Mouse (Mus musculus): ENCODE data around the gene Bean1.

The Bean1 gene

DNA sequence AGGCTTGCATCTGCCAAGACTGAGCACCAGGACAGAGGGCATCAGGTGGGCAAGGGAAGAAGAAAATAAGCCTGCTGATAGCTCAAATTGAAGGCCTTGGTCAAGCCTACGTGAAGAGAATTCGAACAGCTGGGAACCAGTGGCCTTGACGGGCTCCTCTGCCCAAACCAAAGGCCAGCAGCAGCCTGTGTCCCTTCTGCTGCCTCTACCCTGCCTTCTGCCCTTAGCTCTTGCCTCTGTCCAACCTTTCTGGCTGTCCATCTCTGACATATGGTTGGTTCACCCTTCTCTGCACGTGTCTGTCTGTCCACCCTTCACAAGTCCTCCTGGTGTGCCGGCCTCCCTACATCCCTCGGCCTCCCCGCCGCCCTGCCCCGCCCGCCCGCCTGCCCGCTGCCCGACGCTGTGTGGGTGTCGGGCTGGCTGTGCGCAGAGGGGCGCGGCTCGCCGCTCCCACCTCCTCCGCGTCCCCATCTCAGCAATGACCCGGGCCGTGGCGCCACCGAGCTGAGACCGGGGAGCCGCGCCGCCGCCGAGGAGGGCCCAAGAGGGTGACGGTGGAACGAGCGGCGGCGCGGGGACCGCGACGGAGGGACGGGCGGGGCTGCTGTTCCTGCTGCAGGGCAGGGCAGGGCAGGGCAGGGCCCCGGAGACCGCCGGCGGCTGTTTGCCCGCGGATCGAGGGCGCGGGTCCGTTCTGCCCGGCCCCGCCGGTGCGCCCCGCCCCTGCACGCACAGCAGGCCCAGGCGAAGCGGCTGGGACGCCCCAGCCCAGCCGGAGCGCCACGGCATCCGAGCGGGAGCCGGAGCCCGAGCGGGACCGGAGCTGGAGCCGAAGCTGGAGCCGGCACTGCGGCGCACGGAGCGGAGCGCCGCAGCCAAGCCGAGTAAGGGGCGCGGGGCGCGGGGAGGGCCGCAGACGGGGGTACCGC, at the start of gene Bean1:
Bean1 (plus strand) TSS at position 325 of the 932 bp plus-strand sequence.
- no peak for DNase-seq (ENCODE audit: low spot score)

DNA sequence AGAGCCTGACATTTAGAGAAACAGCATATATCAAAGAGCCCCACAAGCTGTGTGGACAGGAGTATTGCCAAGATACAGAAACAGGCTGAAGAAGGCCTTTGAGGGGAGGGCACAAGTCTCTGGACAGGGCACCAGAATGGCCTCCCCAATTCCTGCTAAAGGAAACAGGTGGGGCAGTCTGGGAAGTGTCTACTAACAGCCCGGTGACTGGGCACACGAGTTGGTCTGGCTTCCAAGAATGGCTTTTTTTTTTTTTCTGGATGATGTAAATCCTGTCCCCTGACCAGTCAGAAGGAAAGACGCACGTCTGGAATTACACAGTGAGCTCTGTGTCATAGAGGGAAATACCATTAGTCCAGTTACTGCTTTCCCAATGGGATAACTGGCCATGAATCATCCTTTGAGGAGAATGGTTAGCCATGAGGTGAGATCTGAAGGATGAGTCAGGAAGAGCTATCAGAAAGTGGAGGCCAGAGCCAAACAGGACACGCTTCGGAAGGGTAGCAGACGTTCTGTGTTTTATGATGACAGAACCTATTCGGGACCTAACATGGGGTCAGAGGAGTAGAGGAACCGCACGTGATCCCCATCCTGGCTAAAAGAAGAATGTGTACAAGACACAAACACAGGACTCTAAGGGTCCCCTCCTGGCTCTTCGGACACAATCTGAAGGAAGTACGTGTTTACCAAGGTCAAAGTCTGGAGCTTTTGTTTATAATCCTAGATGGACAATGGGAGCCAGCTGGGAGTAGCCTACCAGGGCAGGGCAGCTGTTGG, 48.4 kb upstream of the Bean1 start:
- DNase-seq (ENCODE audit: low spot score): no peak

DNA sequence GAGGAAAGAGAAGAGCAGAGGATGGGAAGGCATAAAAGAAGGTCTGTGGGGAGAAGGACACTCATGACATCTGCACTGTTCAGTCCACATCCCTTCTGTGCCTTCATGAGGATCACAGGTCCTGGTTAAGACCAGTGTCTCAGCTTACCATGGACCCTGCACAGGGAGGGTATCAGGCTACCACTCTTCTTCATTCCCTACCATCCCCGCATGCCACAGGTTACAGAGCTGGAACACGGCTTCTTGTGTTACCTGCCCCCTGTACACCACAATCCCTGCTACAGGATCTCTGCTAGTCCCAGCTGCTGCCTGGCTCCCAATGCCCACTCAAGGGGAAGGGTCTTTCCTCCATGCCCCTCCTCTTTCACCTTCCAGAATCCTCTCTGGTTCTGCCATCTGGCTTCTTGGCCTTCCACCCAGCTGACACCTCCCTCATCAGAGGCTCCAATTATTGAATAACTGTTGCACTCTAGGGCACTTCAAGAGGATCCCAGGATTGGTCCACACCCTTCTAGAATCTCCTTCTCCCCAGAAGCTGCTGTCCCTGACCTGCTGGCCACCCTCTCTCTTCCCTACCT, 47.1 kb upstream of the Bean1 start:
- DNase-seq (ENCODE audit: low spot score): no peak

DNA sequence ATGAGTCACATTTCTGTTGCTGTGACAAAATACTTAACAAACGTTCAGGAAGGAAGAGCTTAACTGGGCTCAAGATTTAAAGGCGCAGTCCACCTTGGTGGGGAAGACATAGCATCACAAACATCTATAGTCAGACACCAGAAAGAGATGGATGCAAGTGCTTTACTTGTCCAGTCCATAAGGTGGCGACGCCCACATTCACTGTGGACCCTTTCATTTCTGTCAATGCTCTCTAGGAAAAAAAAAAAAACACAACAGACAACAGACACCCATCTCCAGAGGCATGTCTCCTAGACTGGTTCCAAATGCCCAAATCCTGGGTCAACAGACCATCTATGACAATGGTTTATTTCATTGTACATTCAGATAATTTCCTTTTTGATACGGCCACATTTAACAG, 45.7 kb upstream of the Bean1 start:
- DNase-seq (ENCODE audit: low spot score): no peak

DNA sequence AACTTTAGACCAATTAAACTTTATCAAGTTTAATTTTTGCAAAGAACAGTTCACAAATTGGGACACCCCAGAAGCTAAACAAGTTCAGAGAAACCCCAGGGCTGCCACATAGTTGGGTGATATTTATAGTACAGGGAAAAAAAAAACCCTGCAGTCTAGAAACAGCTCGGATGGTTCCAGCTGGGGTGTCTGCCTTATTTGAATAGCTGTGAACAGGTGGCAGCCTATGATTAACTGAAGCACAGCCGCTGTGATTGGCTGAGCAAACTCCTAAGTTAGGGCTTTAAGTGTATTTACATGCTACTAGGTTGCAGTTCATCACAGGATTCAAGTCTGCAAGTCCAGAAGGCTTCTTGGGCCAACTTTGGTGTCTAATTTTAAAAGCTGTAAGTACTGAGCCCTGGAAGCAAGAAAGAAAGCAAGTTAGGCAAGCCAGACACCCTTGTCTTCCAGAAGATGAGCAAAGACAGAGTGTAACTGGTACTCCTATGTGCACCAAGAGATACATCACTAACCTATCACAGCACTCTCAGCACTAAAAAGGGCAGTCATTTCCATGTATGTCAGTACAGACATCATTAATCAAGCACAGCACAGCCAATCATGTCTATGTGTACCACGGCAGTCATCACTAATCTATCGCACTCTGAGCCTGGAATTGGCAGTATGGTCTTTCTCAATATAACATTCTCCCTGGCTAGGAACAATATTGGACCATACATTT, 42.9 kb upstream of the Bean1 start:
- DNase-seq (ENCODE audit: low spot score): no peak

DNA sequence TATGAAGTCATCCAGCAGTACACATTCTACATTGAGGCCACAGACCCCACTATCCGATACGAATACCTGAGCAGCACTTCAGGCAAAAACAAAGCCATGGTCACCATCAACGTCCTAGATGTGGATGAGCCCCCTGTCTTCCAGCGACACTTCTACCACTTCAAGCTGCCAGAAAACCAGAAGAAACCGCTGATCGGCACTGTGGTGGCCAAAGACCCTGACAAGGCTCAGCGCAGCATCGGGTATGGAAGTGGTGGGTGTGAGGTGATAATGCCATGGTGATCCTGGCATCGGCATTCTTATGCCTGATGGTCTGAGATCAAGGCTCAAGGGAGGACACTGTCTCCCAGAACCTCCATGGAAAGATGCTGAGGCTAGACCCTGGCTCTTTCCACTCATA, 39.3 kb upstream of the Bean1 start:
- no peak for DNase-seq (ENCODE audit: low spot score)

- DNase-seq (ENCODE audit: low spot score): no peak
These were observed 38.7 kb upstream of the Bean1 start for GRCm38 (mm10) chr8:104131414-104131975.

DNA sequence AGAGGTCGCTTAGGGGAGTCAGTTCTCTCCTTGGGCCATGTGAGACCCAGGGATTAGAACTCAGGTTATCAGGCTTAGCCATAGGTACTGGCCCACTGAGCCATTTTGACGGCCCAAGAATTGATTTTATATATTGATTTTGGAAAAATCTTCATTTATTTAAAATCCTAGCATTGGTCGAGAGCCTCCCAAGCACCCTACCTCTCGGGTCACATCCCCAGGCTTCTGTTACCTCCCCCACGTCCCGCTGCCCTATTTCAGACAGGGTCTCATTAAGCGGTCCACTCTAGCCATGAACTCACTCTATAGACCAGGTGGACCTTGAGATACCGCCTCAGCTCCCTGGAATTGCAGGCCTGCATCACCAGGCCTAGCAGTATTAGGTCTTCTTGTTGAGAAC, 35.7 kb upstream of the Bean1 start:
- DNase-seq (ENCODE audit: low spot score): no peak

- DNase-seq (ENCODE audit: low spot score): no peak
These were observed 34.0 kb upstream of the Bean1 start for GRCm38 (mm10) chr8:104136277-104136676.

GRCm38 (mm10) chr8:104137636-104138035, 32.6 kb upstream of the Bean1 start:
- no peak for DNase-seq (ENCODE audit: low spot score)

GRCm38 (mm10) chr8:104140611-104141010, 29.6 kb upstream of the Bean1 start:
- DNase-seq (ENCODE audit: low spot score): no peak

- DNase-seq (ENCODE audit: low spot score): no peak
These were observed 27.8 kb upstream of the Bean1 start for GRCm38 (mm10) chr8:104142415-104142814.

DNA sequence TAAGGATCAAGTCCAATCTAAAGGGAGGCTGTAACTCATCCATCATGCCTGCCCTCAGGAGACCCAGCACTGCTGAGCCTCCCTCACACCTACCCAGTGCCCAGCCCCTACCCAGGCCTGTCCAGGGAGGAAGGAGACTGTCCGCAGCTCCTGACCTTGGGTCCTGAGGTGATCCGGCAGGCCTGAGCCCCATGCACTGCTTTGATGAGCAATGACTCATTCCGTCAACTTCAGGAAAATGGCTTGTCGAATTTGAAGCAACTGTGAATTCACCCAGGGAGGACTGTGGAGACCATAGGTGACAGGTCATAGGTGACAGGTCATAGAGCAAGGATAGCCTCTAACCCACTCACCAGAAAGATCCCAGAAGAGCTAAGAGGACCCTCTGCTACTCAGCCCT, 26.9 kb upstream of the Bean1 start:
- DNase-seq (ENCODE audit: low spot score): no peak

GRCm38 (mm10) chr8:104144434-104145216, 25.6 kb upstream of the Bean1 start:
- no peak for DNase-seq (ENCODE audit: low spot score)

- DNase-seq (ENCODE audit: low spot score): peak; percentile 66
These were observed 24.1 kb upstream of the Bean1 start for GRCm38 (mm10) chr8:104145981-104146689.

DNA sequence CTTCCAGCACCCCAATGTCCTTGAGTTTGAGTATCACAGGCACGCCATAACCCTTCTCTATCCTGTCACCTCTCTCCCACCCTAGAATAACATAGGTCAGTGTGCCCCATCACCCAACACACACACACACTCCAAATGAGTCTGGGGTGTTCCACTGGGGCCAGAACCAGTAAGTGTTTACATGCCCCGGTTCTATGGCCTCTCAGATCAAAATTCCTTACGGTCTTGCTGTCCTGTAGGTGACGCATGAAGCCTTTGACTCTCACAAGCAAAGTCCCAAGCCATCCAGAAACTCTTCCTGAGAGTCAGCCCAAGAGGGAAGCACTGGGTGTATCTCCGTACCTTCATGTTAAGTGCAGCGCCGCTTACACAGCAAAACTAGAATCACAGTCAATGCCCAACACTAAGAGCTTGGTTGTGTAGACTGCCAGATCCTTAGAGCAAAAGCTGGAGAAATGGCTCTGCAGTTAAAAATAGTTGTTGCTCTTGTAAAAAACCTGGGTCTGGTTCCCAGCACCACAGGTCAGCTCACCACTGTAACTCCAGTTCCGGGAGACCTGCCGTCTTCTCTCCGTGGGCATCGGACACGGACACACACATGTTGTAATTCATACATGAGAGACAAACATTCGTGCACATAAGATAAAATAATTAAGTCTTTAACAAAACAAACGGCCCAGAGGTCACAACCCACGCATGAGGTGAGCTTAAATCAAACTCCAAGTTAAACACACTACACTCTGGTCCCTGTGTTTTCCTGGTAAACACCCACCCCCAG, 23.3 kb upstream of the Bean1 start:
- DNase-seq (ENCODE audit: low spot score): no peak

DNA sequence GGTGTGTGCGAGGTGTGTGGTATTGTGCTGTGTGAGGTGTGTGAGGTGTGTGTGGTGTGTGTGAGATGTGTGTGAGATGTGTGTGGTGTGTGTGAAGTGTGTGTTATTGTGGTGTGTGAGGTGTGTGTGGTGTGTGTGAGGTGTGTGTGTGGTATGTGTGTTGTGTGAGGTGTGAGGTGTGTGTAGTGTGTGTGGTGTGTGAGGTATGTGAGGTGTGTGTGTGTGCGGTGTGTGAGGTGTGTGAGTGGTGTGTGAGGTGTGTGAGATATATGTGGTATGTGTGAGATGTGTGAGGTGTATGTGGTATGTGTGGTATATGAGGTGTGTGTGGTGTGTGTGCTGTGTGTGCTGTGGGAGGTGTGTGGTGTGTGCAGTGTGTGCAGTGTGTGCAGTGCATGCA, 22.3 kb upstream of the Bean1 start:
- DNase-seq (ENCODE audit: low spot score): no peak

DNA sequence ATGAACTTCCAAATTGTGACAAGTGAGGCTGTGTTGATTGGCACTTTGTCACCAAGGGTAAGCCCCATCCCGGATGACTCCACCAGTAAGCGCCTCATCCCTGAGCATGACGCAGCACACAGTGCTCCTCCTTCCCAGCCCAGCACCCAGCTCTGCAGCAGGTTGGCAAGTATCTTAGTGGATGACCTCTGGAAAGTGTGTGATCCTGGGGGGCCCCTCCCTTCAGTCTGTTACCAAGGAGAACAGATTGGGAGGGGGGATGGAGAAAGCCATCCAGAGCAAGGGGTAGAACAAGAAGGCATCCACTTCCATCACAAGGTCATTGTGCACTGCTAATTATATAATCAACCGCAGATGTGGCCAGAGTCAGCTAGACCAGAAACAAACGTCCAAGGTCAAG, 9.5 kb upstream of the Bean1 start:
- DNase-seq (ENCODE audit: low spot score): no peak

GRCm38 (mm10) chr8:104169461-104169860, 781 bp upstream of the Bean1 start:
- no peak for DNase-seq (ENCODE audit: low spot score)

All from testis, postnatal 14 days (tissue).